Mouse (Mus musculus) adrenal gland (tissue): ENCODE data around the gene Rprml.

ENCODE experiments used
- intact Hi-C: fragments of 180-260 bp; cut with DNase I; formaldehyde crosslinking; loops from one replicate; pipeline ENCODE4 v1.15.1; 2025

The Rprml gene

GRCm38 (mm10) chr11:103662546-103662945 is 13.2 kb downstream of the Rprml start:
- intact Hi-C loops: no loop called here

GRCm38 (mm10) chr11:103663119-103663518 is 13.7 kb downstream of the Rprml start:
- intact Hi-C loops: no loop called here

- intact Hi-C loops: no loop called here
These were observed 16.3 kb downstream of the Rprml start for GRCm38 (mm10) chr11:103665695-103666094.

- intact Hi-C loops: no loop called here
These were observed 17.0 kb downstream of the Rprml start for GRCm38 (mm10) chr11:103666181-103666906.

GRCm38 (mm10) chr11:103666907-103667426 is 17.6 kb downstream of the Rprml start:
- intact Hi-C loops: no loop called here

- intact Hi-C loops: loop anchor here (5.0 to 10.0 kb wide), 2 partner anchors 38 to 239 kb away; partner anchors contain the start of gene Lyzl6
These were observed 26.2 kb downstream of the Rprml start for GRCm38 (mm10) chr11:103675556-103675955.

GRCm38 (mm10) chr11:103677042-103677441 is 27.7 kb downstream of the Rprml start:
- intact Hi-C loops: loop anchor here (2.0 to 10.0 kb wide), 3 partner anchors 40 to 238 kb away; partner anchors contain the start of gene Lyzl6

GRCm38 (mm10) chr11:103683667-103684334 is 34.4 kb downstream of the Rprml start:
- intact Hi-C loops: no loop called here

- intact Hi-C loops: no loop called here
These were observed 35.9 kb downstream of the Rprml start for GRCm38 (mm10) chr11:103685261-103685736.

- intact Hi-C loops: no loop called here
These were observed 37.3 kb downstream of the Rprml start for GRCm38 (mm10) chr11:103686706-103687105.

GRCm38 (mm10) chr11:103688271-103688979 is 39.1 kb downstream of the Rprml start:
- intact Hi-C loops: no loop called here

- intact Hi-C loops: no loop called here
These were observed 39.6 kb downstream of the Rprml start for GRCm38 (mm10) chr11:103688980-103689378.

GRCm38 (mm10) chr11:103691036-103691435 is 41.7 kb downstream of the Rprml start:
- intact Hi-C loops: no loop called here

- intact Hi-C loops: no loop called here
These were observed 43.9 kb downstream of the Rprml start for GRCm38 (mm10) chr11:103693241-103693640.

GRCm38 (mm10) chr11:103696851-103697564 is 47.6 kb downstream of the Rprml start:
- intact Hi-C loops: no loop called here

- intact Hi-C loops: no loop called here
These were observed 48.3 kb downstream of the Rprml start, which contains the start of gene Gosr2 for GRCm38 (mm10) chr11:103697565-103698176. TSS of gene Gosr2 (minus strand) at chr11:103697898.

GRCm38 (mm10) chr11:103698226-103698625 is 48.9 kb downstream of the Rprml start:
- intact Hi-C loops: no loop called here
